ENCODE assay signal across 13 mouse cellular contexts in the genomic region with DNA sequence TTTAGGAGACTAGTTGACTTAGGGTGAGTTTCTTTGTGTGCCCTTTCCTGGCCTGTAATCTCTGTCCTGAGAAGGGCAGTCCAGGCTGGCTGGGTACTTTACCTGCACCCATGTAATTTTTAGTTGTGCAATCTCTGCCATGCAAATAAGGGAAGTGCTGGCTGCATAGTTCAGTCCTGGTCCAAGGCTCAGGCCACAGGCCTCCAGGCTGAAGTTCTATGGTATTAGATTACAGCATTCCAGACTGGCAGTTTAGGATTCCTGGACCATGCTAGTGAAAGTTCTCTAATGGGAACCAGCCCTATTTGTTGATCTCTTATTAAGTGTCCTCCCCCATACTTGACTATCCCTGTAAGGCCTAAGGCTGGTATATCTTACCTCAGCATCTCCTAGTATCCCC.
DNase-seq lines count a peak whose midpoint lies in the region; ATAC-seq and TF ChIP-seq lines count a peak whose summit lies in the region.
"Had no signal": no experiment of that assay in that cellular context is flagged by ENCODE, and none has a peak within 500 bp of the region (broad histone marks: within the 10 kb centered on the region; RNA-seq: fewer than 3 reads in every experiment).

No protein-coding gene starts in this region.

- no peak for TF ChIP-seq CTCF in C2C12 (IDR thresholded peaks at IDR 0.05; ENCODE audit: control insufficient read depth, insufficient read depth, insufficient read length)

- no peak overlapping the region for H3K4me2 ChIP-seq in limb, embryonic 12.5 days
- H3K4me2 ChIP-seq: forebrain, embryonic 12.5 days; lung, embryonic 14.5 days; stomach, embryonic 15.5 days had no signal

- no peaks in the 10 kb centered on the region for H3K27me3 ChIP-seq in C2C12 (ENCODE audit: control insufficient read depth, insufficient read depth, insufficient read length)
- no peaks in the 10 kb centered on the region for H3K27me3 ChIP-seq in limb, embryonic 12.5 days
- H3K27me3 ChIP-seq: forebrain, embryonic 12.5 days; stomach, embryonic 15.5 days had no signal

- H3ac ChIP-seq in C2C12 (ENCODE audit: control insufficient read depth, insufficient read length, low read depth) = no peak overlapping the region

- H3K36me3 ChIP-seq in C2C12 (ENCODE audit: control insufficient read depth, insufficient read depth) = peaks cover 68% of the 10 kb centered on the region
- peaks cover 24% of the 10 kb centered on the region; the same call in 1 of the 2 replicates for H3K36me3 ChIP-seq in limb, embryonic 12.5 days
- H3K36me3 ChIP-seq: stomach, embryonic 15.5 days had no signal

- H3K9me3 ChIP-seq in limb, embryonic 12.5 days = no peaks in the 10 kb centered on the region
- H3K9me3 ChIP-seq: forebrain, embryonic 12.5 days; stomach, embryonic 15.5 days had no signal

- H3K27ac ChIP-seq in limb, embryonic 12.5 days = 0 out of 2 replicates have a peak overlapping the region, but pooled peaks have one; percentile 17
- H3K27ac ChIP-seq: forebrain, embryonic 12.5 days; stomach, embryonic 15.5 days had no signal

- H3K79me3 ChIP-seq in C2C12 (ENCODE audit: low read depth) = peaks cover 6% of the 10 kb centered on the region

- peak; percentile 20 for DNase-seq in kidney, adult 9 months
- no peak for DNase-seq in kidney, adult 18-20 months
- peak; percentile 10 for DNase-seq in embryo, embryonic 9.5 days (ENCODE audit: extremely low spot score)
- DNase-seq in thymus, postnatal 14 days = no peak
- no peak for DNase-seq in adrenal gland, adult 18-20 months (ENCODE audit: low spot score in 2 of 2)
- no peak for DNase-seq in right cerebral cortex, adult 2 months (ENCODE audit: low spot score in 2 of 2)
- DNase-seq: adrenal gland, postnatal 36 days; lung, embryonic 14.5 days had no signal

- H3K4me1 ChIP-seq in limb, embryonic 12.5 days (replicated peaks) = peaks cover 12% of the 10 kb centered on the region
- H3K4me1 ChIP-seq: forebrain, embryonic 12.5 days; stomach, embryonic 15.5 days had no signal

- H3K4me3 ChIP-seq in C2C12 (ENCODE audit: insufficient read depth, poor library complexity, severe bottlenecking) = no peak overlapping the region
- H3K4me3 ChIP-seq in limb, embryonic 12.5 days (replicated peaks) = no peak overlapping the region
- H3K4me3 ChIP-seq: forebrain, embryonic 12.5 days; stomach, embryonic 15.5 days had no signal

- ATAC-seq in limb, embryonic 12.5 days (ENCODE audit: insufficient number of reproducible peaks, insufficient read depth, low FRiP score, low TSS enrichment, low read depth) = no peak
- ATAC-seq: midbrain, embryonic 16.5 days had no signal

- no peak overlapping the region for H3K9ac ChIP-seq in limb, embryonic 12.5 days (replicated peaks)
- H3K9ac ChIP-seq: forebrain, embryonic 12.5 days; lung, embryonic 14.5 days; stomach, embryonic 15.5 days had no signal

- H3K79me2 ChIP-seq in C2C12 (ENCODE audit: control insufficient read depth, insufficient read depth) = no peaks in the 10 kb centered on the region

TF ChIP-seq in C2C12, 6 proteins besides CTCF, POLR2A, EP300 and RAD21:
- TF ChIP-seq FOSL1 (IDR thresholded peaks at IDR 0.05; ENCODE audit: insufficient read depth, low read length, poor library complexity, severe bottlenecking) = no peak
- TF ChIP-seq MAX (IDR thresholded peaks at IDR 0.05) = peak; percentile 24
- peak; percentile 96 for TF ChIP-seq CEBPB (IDR thresholded peaks at IDR 0.05; ENCODE audit: low read depth)
- no peak for TF ChIP-seq MYOD1 (IDR thresholded peaks at IDR 0.05; ENCODE audit: control insufficient read depth, insufficient read length, low read depth)
- TF ChIP-seq USF1 (IDR thresholded peaks at IDR 0.05; ENCODE audit: low read depth) = no peak

Comparison
In these comparisons a context has a peak if more than half of its experiments do, and no peak if none do; other contexts are left out.
1. DNase-seq: peak in kidney, adult 9 months (single experiment) and embryo, embryonic 9.5 days (single experiment); none in kidney, adult 18-20 months (single experiment), thymus, postnatal 14 days (single experiment), adrenal gland, adult 18-20 months (0 of 2) and right cerebral cortex, adult 2 months (0 of 2).